Comparison of ENCODE assay signal across 11 mouse cellular contexts in the genomic region with DNA sequence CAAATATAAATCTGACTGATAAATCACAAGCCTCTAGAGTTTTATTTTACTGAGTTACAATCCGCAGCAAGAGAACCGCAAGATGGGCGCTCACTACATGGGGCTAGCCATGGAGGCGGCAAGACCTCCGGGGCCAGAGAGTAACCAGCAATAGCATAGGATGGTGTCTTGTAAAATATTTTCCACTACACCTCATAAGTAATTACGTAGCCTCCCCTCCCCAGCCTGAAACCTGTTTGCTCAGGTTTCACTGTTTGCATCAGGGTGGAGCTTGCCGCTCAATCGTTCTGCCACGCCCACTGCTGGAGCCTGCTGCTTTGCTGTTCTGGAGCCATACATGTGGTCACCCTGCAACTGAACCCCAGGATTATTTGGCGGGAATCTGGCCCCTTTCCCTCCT. TPM values are rescaled to one million over a fixed set of nuclear protein-coding genes. Genes with fewer than 3 reads are reported as not detected.
DNase-seq lines count a peak whose midpoint lies in the region; ATAC-seq and TF ChIP-seq lines count a peak whose summit lies in the region.
"Not testable (repeated sequence)": the region's sequence is repeated elsewhere in the genome, so short reads cannot be mapped to it uniquely, and the experiment has no call there.
"Had no signal": no experiment of that assay in that cellular context is flagged by ENCODE, and none has a peak within 500 bp of the region (broad histone marks: within the 10 kb centered on the region; RNA-seq: fewer than 3 reads in every experiment).

No protein-coding gene starts in this region.

- TF ChIP-seq EP300 in liver, embryonic 14.5 days (IDR thresholded peaks at IDR 0.05; ENCODE audit: low read depth), result not testable (repeated sequence)

- not testable (repeated sequence) for H3K27ac ChIP-seq in embryonic facial prominence, embryonic 13.5 days; liver, embryonic 14.5 days; macrophage
- peak overlapping the region; percentile 54; the same call in 1 of the 2 replicates for H3K27ac ChIP-seq in heart, embryonic 12.5 days (ENCODE audit: poor library complexity, severe bottlenecking)

- WGBS in embryonic facial prominence, embryonic 13.5 days, result 14% methylated on average over 10 of the region's 10 CpGs
- 26% methylated on average over 10 of the region's 10 CpGs for WGBS in heart, embryonic 12.5 days
- 25% methylated on average over 10 of the region's 10 CpGs for WGBS in liver, embryonic 14.5 days (ENCODE audit: insufficient replicate concordance)
- 45% methylated on average over 10 of the region's 10 CpGs for WGBS in macrophage (ENCODE audit: missing documents)

- H3K4me1 ChIP-seq in embryonic facial prominence, embryonic 13.5 days; liver, embryonic 14.5 days (replicated peaks; ENCODE audit: control insufficient read depth in 2 of 2, insufficient read depth in 2 of 2, low read length in 1 of 2): not testable (repeated sequence)
- peaks cover 11% of the 10 kb centered on the region for H3K4me1 ChIP-seq in heart, embryonic 12.5 days (replicated peaks)

- not testable (repeated sequence) for H3K36me3 ChIP-seq in embryonic facial prominence, embryonic 13.5 days; heart, embryonic 12.5 days; liver, embryonic 14.5 days (replicated peaks; ENCODE audit: control insufficient read depth, insufficient read depth, low read depth); macrophage (ENCODE audit: inconsistent target)

- H3K9ac ChIP-seq in embryonic facial prominence, embryonic 13.5 days; heart, embryonic 12.5 days; liver, embryonic 14.5 days (replicated peaks): not testable (repeated sequence)

- not testable (repeated sequence) for ATAC-seq in embryonic facial prominence, embryonic 13.5 days (ENCODE audit: insufficient number of reproducible peaks, insufficient read depth, low FRiP score, low TSS enrichment, low read depth); liver, embryonic 14.5 days (ENCODE audit: insufficient read depth)
- peak; percentile 33; the same call in 1 of the 2 replicates for ATAC-seq in heart, embryonic 12.5 days (ENCODE audit: insufficient number of reproducible peaks, low FRiP score)

- not testable (repeated sequence) for TF ChIP-seq CTCF in liver, embryonic 14.5 days (IDR thresholded peaks at IDR 0.05; ENCODE audit: low read depth)

- H3K79me2 ChIP-seq in macrophage (ENCODE audit: inconsistent target), result not testable (repeated sequence)

- H3K9me3 ChIP-seq in embryonic facial prominence, embryonic 13.5 days; heart, embryonic 12.5 days (replicated peaks); liver, embryonic 14.5 days (ENCODE audit: control insufficient read depth, low read length): not testable (repeated sequence)

- peak; percentile 19 to 22 for DNase-seq in B cell, adult 2 months
- peak; percentile 42 for DNase-seq in induced T-regulatory cell, adult 2 months (ENCODE audit: low read depth)
- peak; percentile 20 for DNase-seq in kidney, postnatal 14 days
- not testable (repeated sequence) for DNase-seq in liver, embryonic 14.5 days (ENCODE audit: low read depth in 3 of 3, low spot score in 3 of 3)
- peak; percentile 7 for DNase-seq in ovary, postnatal 36 days (ENCODE audit: low spot score)

- peaks cover 17% of the 10 kb centered on the region for H3K27me3 ChIP-seq in embryonic facial prominence, embryonic 13.5 days
- H3K27me3 ChIP-seq in heart, embryonic 12.5 days (replicated peaks); liver, embryonic 14.5 days (ENCODE audit: control insufficient read depth, insufficient read depth, low read length): not testable (repeated sequence)

- H3K4me3 ChIP-seq in embryonic facial prominence, embryonic 13.5 days, result peak overlapping the region; percentile 29
- H3K4me3 ChIP-seq in heart, embryonic 12.5 days, result peak overlapping the region; percentile 4; the same call in 1 of the 2 replicates
- peak overlapping the region; percentile 6 to 20; a peak in 1 of 4 replicates for H3K4me3 ChIP-seq in liver, embryonic 14.5 days (ENCODE audit: insufficient read depth in 1 of 2, low read depth in 2 of 2, low read length in 2 of 2)
- H3K4me3 ChIP-seq in macrophage (ENCODE audit: inconsistent target), result peak overlapping the region; percentile 7; the same call in 1 of the 2 replicates

- H3K4me2 ChIP-seq in embryonic facial prominence, embryonic 13.5 days, result peak overlapping the region; percentile 58
- H3K4me2 ChIP-seq in heart, embryonic 12.5 days, result peak overlapping the region; percentile 51
- peak overlapping the region; percentile 53 for H3K4me2 ChIP-seq in liver, embryonic 14.5 days (ENCODE audit: low read depth)

RNA-seq across cellular contexts. Expression of gene Slc26a4, which starts 7.8 kb away (rescaled TPM):
- polyA plus RNA-seq in embryonic facial prominence, embryonic 13.5 days (2015; fragmentation: Nextera tagmentation; extraction: Ambion mirVana), result not detected in 2 replicates
- 0.14 and 0.19 TPM in 2 replicates for polyA plus RNA-seq in heart, embryonic 12.5 days (2016; fragmentation: Nextera tagmentation; extraction: Ambion mirVana)
- not detected in 2 replicates for polyA plus RNA-seq in liver, embryonic 14.5 days (2012; rRNA removed)
- polyA plus RNA-seq in liver, embryonic 14.5 days (2014; fragmentation: Nextera tagmentation; extraction: Ambion mirVana), result not detected in 2 replicates
- total RNA-seq in macrophage (2018; cell fraction: chromatin; rRNA removed), result not detected
- under 1 TPM in 1 of 26 experiments, not detected in 25; under 0.01 TPM for total RNA-seq in macrophage (2018; cell fraction: cytosol; rRNA removed)
- not detected for total RNA-seq in macrophage (2018; cell fraction: nucleus; rRNA removed)
- not detected in 3 replicates for polyA plus RNA-seq in macrophage (2018)
- total RNA-seq: gastrocnemius, adult 8-10 months; hematopoietic stem cell, adult 5-6 weeks had no signal
- polyA plus RNA-seq: cerebellum, adult 2 months had no signal
